Mouse (Mus musculus): ENCODE results near the gene Gm49380. TPM values are rescaled to one million over a fixed set of nuclear protein-coding genes. Genes with fewer than 3 reads are reported as not detected.

The Gm49380 gene
- total RNA-seq, 2 experiments from 2014 or later, result 0.38 TPM; not detected in 1

GRCm38 (mm10) chr9:44022100-44022847 is 91.0 kb downstream of the Gm49380 start:
- DNase-seq (ENCODE audit: low spot score in 2 of 2), result no peak

DNA sequence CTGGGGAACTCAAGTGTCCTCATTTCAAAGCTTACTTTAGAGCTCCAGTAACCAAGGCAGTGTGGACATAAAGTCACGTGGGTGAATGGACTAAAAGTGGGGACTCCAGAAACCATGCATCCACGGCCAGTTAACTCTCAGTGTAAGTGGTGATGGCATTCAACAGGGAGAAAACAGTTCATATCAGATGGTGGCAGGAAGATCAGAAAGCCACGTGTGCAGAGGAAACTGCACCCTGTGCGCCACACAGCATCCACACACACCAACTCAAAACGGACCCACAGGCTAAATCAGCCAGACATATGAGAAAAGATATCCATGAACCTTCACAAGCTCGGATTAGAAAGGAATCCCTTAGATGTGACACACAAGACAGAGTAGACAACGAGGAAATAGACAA is 93.3 kb downstream of the Gm49380 start:
- no peak for DNase-seq (ENCODE audit: low spot score in 2 of 2)

- DNase-seq (ENCODE audit: low spot score in 2 of 2), result no peak
Measured at GRCm38 (mm10) chr9:44017846-44018245, 95.5 kb downstream of the Gm49380 start.

Other genes with a start within 250 kb of the Gm49380 start
- gene Thy1, start 70.1 kb downstream of the Gm49380 start, total RNA-seq (2021), result 100 to 1,000 TPM; 880 to 892 TPM
- 10 to 100 TPM; 77.6 to 79.1 TPM for gene Usp2, start 46.5 kb downstream of the Gm49380 start, total RNA-seq (2021)
- 1 to 10 TPM in 1 of 2 experiments, under 1 TPM in 1; 0.30 to 1.8 TPM for gene Mfrp, start 11.8 kb downstream of the Gm49380 start, total RNA-seq (2021)
- 10 to 100 TPM; 16.9 to 21.2 TPM for gene C1qtnf5, start 6.3 kb downstream of the Gm49380 start, total RNA-seq (2021)
- gene Rnf26, start within 50 bp of the Gm49380 start, total RNA-seq (2021), result 10 to 100 TPM; 29.7 to 29.8 TPM
- 10 to 100 TPM in 1 of 2 experiments, 1 to 10 TPM in 1; 7.9 to 11.3 TPM for gene Mcam, start 21.0 kb upstream of the Gm49380 start, total RNA-seq (2021)
- 10 to 100 TPM; 59.8 to 66.3 TPM for gene Cbl, start 120.5 kb upstream of the Gm49380 start, total RNA-seq (2021)
- gene Ccdc153, start 127.2 kb upstream of the Gm49380 start, total RNA-seq (2021), result 1 to 10 TPM; 4.7 to 6.1 TPM
- gene Pdzd3, start 138.0 kb upstream of the Gm49380 start, total RNA-seq (2021), result 1 to 10 TPM in 1 of 2 experiments, under 1 TPM in 1; 0.86 to 1.5 TPM
- gene Nlrx1, start 155.1 kb upstream of the Gm49380 start, total RNA-seq (2021), result 10 to 100 TPM; 10.0 to 11.8 TPM
- 10 to 100 TPM; 65.5 to 74.6 TPM for gene Abcg4, start 175.1 kb upstream of the Gm49380 start, total RNA-seq (2021)
- 10 to 100 TPM; 30.0 to 30.6 TPM for gene Hinfp, start 192.2 kb upstream of the Gm49380 start, total RNA-seq (2021)
- 100 to 1,000 TPM; 197 to 228 TPM for gene C2cd2l, start 206.8 kb upstream of the Gm49380 start, total RNA-seq (2021)
- 10 to 100 TPM; 14.7 to 15.7 TPM for gene Dpagt1, start 212.5 kb upstream of the Gm49380 start, total RNA-seq (2021)
- gene H2afx, start 221.2 kb upstream of the Gm49380 start, total RNA-seq (2021), result 10 to 100 TPM; 46.1 to 47.7 TPM
- gene Hmbs, start 230.7 kb upstream of the Gm49380 start, total RNA-seq (2021), result 10 to 100 TPM; 18.9 to 21.2 TPM
- 10 to 100 TPM; 54.9 to 56.6 TPM for gene Vps11, start 248.2 kb upstream of the Gm49380 start, total RNA-seq (2021)